Mouse (Mus musculus) lung, embryonic 16.5 days (tissue): ENCODE results near the gene Phldb2. TPM values are rescaled to one million over a fixed set of nuclear protein-coding genes. Genes with fewer than 3 reads are reported as not detected.

Experiments
- ATAC-seq: fragments of 200-750 bp; cut with Nextera tagmentation; 2 replicates; pipeline ENCODE4 v1.8.0; 2017; ENCODE audit warnings: low read depth, mild to moderate bottlenecking, moderate library complexity
- H3K27ac ChIP-seq: fragments of 300-500 bp; sonication (generic); 2 replicates; pipeline ENCODE4 v1.5.1; 2014; ENCODE audit warnings: mild to moderate bottlenecking, control low read depth, low read length
- H3K27me3 ChIP-seq: fragments of 300-500 bp; sonication (generic); 2 replicates; pipeline ENCODE4 v1.6.1; 2014; ENCODE audit warnings: low read depth, low read length, mixed read lengths; ENCODE audit not compliant: control insufficient read depth, insufficient read depth
- H3K36me3 ChIP-seq: fragments of 300-500 bp; sonication (generic); 2 replicates; pipeline ENCODE4 v1.6.1; 2014; ENCODE audit warnings: low read length; ENCODE audit not compliant: control insufficient read depth, insufficient read depth
- H3K4me1 ChIP-seq: fragments of 300-500 bp; sonication (generic); replicated peaks from 2 replicates; pipeline ENCODE4 v1.6.1; 2014; ENCODE audit warnings: low read length, mixed read lengths; ENCODE audit not compliant: control insufficient read depth, insufficient read depth
- H3K4me2 ChIP-seq: fragments of 300-500 bp; sonication (generic); 2 replicates; pipeline ENCODE4 v1.6.1; 2014; ENCODE audit warnings: low read depth, low read length, control low read depth
- H3K4me3 ChIP-seq: fragments of 300-500 bp; sonication (generic); 2 replicates; pipeline ENCODE4 v1.5.1; 2014; ENCODE audit warnings: mild to moderate bottlenecking, low read length, control low read depth
- H3K9ac ChIP-seq: fragments of 300-500 bp; sonication (generic); 2 replicates; pipeline ENCODE4 v1.6.1; 2014; ENCODE audit warnings: low read length, control low read depth
- H3K9me3 ChIP-seq: fragments of 300-500 bp; sonication (generic); 2 replicates; pipeline ENCODE4 v1.6.1; 2016; ENCODE audit warnings: low read length; ENCODE audit not compliant: control insufficient read depth
- WGBS: fragments of 180-500 bp; shearing (Covaris S2); extraction: QIAGEN DNeasy Blood & Tissue Kit; methylation state at CpG from one replicate; pipeline ENCODE4 v1.1.7; 2014; 5-methylcytosine and 5-hydroxymethylcytosine counted together
- polyA plus RNA-seq: library from polyadenylated mRNA; unstranded; fragments of >200 nt; fragmentation: Nextera tagmentation; extraction: Ambion mirVana; gene quantifications from 2 replicates; pipeline ENCODE4 v1.2.1, GENCODE M21; 2015

Phldb2 gene
- polyA plus RNA-seq, 1 experiment from 2014 or later: 59.4 TPM

GRCm38 (mm10) chr16:45870651-45871050 lies 82.7 kb downstream of the Phldb2 start:
- WGBS: 33% methylated on average over 2 of the region's 2 CpGs
- Histone ChIP-seq H3K4me1 (peaks cover 20% of the 10 kb centered on the region), H3K27me3 (no peaks in the 10 kb centered on the region), H3K9me3 (no peaks in the 10 kb centered on the region), H3K27ac (peak overlapping the region; percentile 83), H3K9ac (no peak overlapping the region), H3K36me3 (no peaks in the 10 kb centered on the region), H3K4me3 (no peak overlapping the region), H3K4me2 (no peak overlapping the region)
- ATAC-seq: no peak

DNA sequence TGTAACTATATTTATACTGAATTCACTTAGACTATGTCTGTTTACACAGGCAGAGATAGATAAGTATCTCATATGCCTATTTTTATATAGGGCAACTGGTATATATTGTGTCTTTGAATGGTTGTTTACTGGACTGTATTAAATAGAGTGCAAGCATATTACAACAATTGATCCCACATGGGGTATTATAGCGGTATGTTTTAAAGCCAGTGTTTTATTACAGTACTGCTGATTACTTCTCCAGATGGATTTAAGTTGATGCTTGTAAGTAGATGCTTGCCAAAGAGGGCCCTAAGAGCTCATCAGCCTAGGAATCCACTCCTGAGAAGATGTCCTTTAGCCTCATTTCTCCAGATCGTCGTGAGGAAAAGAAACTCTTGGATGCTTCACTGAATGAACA lies 84.4 kb downstream of the Phldb2 start:
- no peaks in the 10 kb centered on the region for H3K27me3 ChIP-seq
- WGBS: 71% methylated on average over 3 of the region's 3 CpGs
- H3K4me2 ChIP-seq: no peak overlapping the region
- no peaks in the 10 kb centered on the region for H3K9me3 ChIP-seq
- no peaks in the 10 kb centered on the region for H3K36me3 ChIP-seq
- no peak for ATAC-seq
- H3K4me1 ChIP-seq: peaks cover 20% of the 10 kb centered on the region
- no peak overlapping the region for H3K9ac ChIP-seq
- H3K4me3 ChIP-seq: no peak overlapping the region
- no peak overlapping the region for H3K27ac ChIP-seq

DNA sequence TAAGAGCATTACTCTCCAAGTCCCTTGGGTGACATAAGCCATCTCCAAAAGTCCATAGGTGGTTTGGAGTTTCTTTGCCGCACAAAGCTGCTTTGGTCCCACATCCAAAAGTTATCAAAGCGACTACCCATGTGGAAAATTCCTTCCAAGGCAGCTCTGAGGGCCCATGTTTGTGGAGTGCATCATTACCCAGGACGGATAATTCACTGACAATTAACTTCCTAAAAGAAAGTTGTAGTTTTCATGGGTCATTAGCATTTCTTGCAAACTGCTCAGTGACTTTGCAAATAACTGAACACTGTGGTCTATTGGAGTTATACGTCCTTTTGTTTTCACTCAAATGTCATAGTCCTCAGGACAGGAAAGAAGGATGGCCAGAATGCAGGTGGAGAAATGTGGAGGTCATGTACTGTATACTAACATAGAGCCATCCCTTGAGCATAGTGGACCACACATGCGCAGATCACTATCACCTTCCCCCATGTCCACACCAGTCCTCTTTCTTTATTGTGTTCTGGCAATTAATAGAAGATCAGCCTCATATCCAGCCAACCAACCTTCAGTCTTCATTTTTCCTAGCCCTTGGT lies 96.0 kb downstream of the Phldb2 start:
- 90% methylated on average over 5 of the region's 5 CpGs for WGBS
- Histone ChIP-seq H3K27me3 (no peaks in the 10 kb centered on the region), H3K9ac (no peak overlapping the region), H3K4me1 (0 out of 2 replicates have a peak, but pooled peaks cover 3% of the 10 kb centered on the region), H3K27ac (no peak overlapping the region), H3K4me2 (no peak overlapping the region), H3K4me3 (no peak overlapping the region), H3K9me3 (no peaks in the 10 kb centered on the region; the same call in 1 of the 2 replicates), H3K36me3 (no peaks in the 10 kb centered on the region)
- no peak for ATAC-seq

- Histone ChIP-seq H3K36me3 (no peaks in the 10 kb centered on the region), H3K27ac (no peak overlapping the region), H3K9ac (no peak overlapping the region), H3K4me2 (no peak overlapping the region), H3K4me1 (0 out of 2 replicates have a peak, but pooled peaks cover 3% of the 10 kb centered on the region), H3K9me3 (no peaks in the 10 kb centered on the region), H3K4me3 (no peak overlapping the region), H3K27me3 (no peaks in the 10 kb centered on the region)
- ATAC-seq: no peak
- 84% methylated on average over 10 of the region's 10 CpGs for WGBS
These were observed 98.9 kb downstream of the Phldb2 start for GRCm38 (mm10) chr16:45854499-45854898.

GRCm38 (mm10) chr16:45849045-45849444 lies 104.4 kb downstream of the Phldb2 start:
- Histone ChIP-seq H3K4me2 (no peak overlapping the region), H3K9ac (no peak overlapping the region), H3K4me1 (peaks cover 2% of the 10 kb centered on the region; the same call in 1 of the 2 replicates), H3K4me3 (no peak overlapping the region), H3K9me3 (no peaks in the 10 kb centered on the region), H3K27me3 (no peaks in the 10 kb centered on the region), H3K27ac (no peak overlapping the region), H3K36me3 (no peaks in the 10 kb centered on the region)
- WGBS: 57% methylated on average over 4 of the region's 4 CpGs
- ATAC-seq: no peak

- 20% methylated on average over 10 of the region's 10 CpGs for WGBS
- Histone ChIP-seq H3K27me3 (no peaks in the 10 kb centered on the region), H3K27ac (peak overlapping the region; percentile 88), H3K4me3 (peak overlapping the region; percentile 59), H3K36me3 (no peaks in the 10 kb centered on the region), H3K4me2 (peak overlapping the region; percentile 77), H3K9ac (peak overlapping the region; percentile 81), H3K9me3 (no peaks in the 10 kb centered on the region), H3K4me1 (peaks cover 23% of the 10 kb centered on the region)
- ATAC-seq: no peak
These were observed 108.5 kb downstream of the Phldb2 start for GRCm38 (mm10) chr16:45844875-45845274.

DNA sequence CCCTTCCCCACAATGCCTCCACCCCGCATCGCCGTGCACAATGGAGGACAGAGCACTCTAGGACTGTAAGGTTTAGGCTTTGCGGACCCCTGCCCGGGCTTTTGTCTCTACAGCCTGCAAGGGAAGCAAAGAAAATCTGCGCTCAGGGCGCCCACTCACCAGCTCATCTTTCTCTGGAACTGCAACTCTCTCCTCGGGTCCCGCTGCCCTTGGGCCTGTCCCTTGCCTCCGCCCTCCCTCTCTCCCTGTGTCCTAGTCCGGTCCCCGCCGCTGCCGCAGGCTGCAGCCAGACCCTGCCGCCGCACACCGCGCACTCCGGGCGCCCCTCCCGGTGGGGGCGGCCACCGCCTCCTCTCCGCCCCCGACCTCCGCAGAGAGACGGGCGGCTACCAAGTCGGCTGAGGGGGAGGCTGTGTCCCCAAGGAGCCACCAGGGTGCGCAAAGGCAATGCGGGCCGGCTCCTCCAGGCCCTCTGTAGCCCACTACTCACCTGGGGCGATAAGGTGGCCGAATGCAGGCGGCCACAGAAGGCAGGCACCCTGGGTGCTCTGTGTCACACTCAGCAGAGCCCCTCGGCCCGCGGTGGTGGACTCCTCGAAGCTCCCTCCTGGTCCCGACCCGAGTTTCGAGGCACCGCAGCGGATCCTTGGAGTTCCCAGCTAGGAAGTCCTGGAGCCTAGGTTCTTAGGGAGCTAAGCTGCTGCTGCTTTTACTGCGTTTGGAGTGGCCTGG lies 109.2 kb downstream of the Phldb2 start:
- H3K4me2 ChIP-seq: peak overlapping the region; percentile 77
- H3K9ac ChIP-seq: peak overlapping the region; percentile 81
- under 1% methylated on average over 45 of the region's 45 CpGs for WGBS
- no peaks in the 10 kb centered on the region for H3K36me3 ChIP-seq
- ATAC-seq: peak; percentile 98
- H3K9me3 ChIP-seq: no peaks in the 10 kb centered on the region
- H3K4me3 ChIP-seq: peak overlapping the region; percentile 59
- H3K27me3 ChIP-seq: no peaks in the 10 kb centered on the region
- H3K4me1 ChIP-seq: peaks cover 26% of the 10 kb centered on the region
- peak overlapping the region; percentile 88 for H3K27ac ChIP-seq

GRCm38 (mm10) chr16:45843351-45843891 lies 110.0 kb downstream of the Phldb2 start:
- 2% methylated on average over 16 of the region's 16 CpGs for WGBS
- Histone ChIP-seq H3K9ac (peak overlapping the region; percentile 81), H3K4me1 (peaks cover 32% of the 10 kb centered on the region), H3K4me3 (peak overlapping the region; percentile 59), H3K27ac (peak overlapping the region; percentile 88), H3K9me3 (no peaks in the 10 kb centered on the region), H3K27me3 (no peaks in the 10 kb centered on the region), H3K36me3 (no peaks in the 10 kb centered on the region), H3K4me2 (peak overlapping the region; percentile 77)
- peak; percentile 29 for ATAC-seq

DNA sequence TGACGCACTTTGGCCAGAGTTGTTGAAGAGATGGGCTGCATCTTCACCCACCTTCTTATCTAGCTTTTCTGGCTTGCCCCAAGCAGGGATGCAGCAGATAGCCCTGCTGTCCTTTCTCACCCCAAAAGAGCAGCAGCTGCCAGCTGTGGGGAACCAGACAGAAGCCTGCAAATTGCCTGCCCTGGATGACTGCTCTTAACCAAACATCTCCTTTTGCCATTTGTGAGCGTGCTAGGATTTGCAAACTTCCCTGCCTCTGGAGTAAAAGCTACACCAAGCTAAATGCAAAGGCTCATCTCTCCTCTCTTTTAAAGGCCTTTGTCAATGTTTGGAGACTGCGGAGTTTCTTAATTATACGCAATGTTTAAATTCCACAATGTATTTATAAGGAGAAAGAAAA lies 111.0 kb downstream of the Phldb2 start:
- Histone ChIP-seq H3K27me3 (no peaks in the 10 kb centered on the region), H3K27ac (peak overlapping the region; percentile 78), H3K4me3 (peak overlapping the region; percentile 59), H3K9me3 (no peaks in the 10 kb centered on the region), H3K4me2 (peak overlapping the region; percentile 77), H3K4me1 (peaks cover 42% of the 10 kb centered on the region), H3K9ac (peak overlapping the region; percentile 81), H3K36me3 (no peaks in the 10 kb centered on the region)
- ATAC-seq: no peak
- 16% methylated on average over 4 of the region's 4 CpGs for WGBS
